Mouse (Mus musculus): ENCODE measurements around the gene Gm8909.

- TF ChIP-seq CTCF (IDR thresholded peaks at IDR 0.05; ENCODE audit: borderline replicate concordance, insufficient read depth, low read depth, low read length) = no peak
- TF ChIP-seq POLR2A (IDR thresholded peaks at IDR 0.05; ENCODE audit: borderline replicate concordance, insufficient read depth, low read length) = no peak
Measured at GRCm38 (mm10) chr17:36205862-36206261, 37.5 kb upstream of the Gm8909 start.

All from cerebellum, adult 2 months (tissue).